Mouse (Mus musculus) c-Kit-negative CD71-positive TER-119-positive erythroid progenitor cells, embryonic 14.5 days (primary cell): Measurements from ENCODE around the gene Entpd2.
A peak's percentile ranks its signal among the peaks of the same experiment; 100 is the strongest.
"Not testable (repeated sequence)": the region's sequence is repeated elsewhere in the genome, so short reads cannot be mapped to it uniquely, and the experiment has no call there.

Experiments used
- DNase-seq: peaks from one replicate; pipeline ENCODE4 v3.0.0-alpha.2; 2013; ENCODE audit warnings: low read depth, low spot score

Gene Entpd2

GRCm38 (mm10) chr2:25394281-25395221 lies 1.1 kb upstream of the Entpd2 start:
- DNase-seq = no peak

- no peak for DNase-seq
These were observed 916 bp downstream of the Entpd2 start for GRCm38 (mm10) chr2:25396597-25396983.

- DNase-seq = no peak
These were observed 1.3 kb downstream of the Entpd2 start for GRCm38 (mm10) chr2:25397010-25397409.

- no peak for DNase-seq
These were observed 2.4 kb downstream of the Entpd2 start for GRCm38 (mm10) chr2:25398065-25398464.

- no peak for DNase-seq
These were observed 3.4 kb downstream of the Entpd2 start, which contains the start of gene Npdc1 for GRCm38 (mm10) chr2:25399051-25399450. Gene Npdc1, plus strand, starts transcription at chr2:25399351.

- no peak for DNase-seq
These were observed 4.6 kb downstream of the Entpd2 start for GRCm38 (mm10) chr2:25400291-25400690.

GRCm38 (mm10) chr2:25400764-25401163 lies 5.1 kb downstream of the Entpd2 start:
- DNase-seq = no peak

GRCm38 (mm10) chr2:25402377-25402971 lies 6.8 kb downstream of the Entpd2 start:
- DNase-seq = peak; percentile 30

- no peak for DNase-seq
These were observed 7.4 kb downstream of the Entpd2 start for GRCm38 (mm10) chr2:25402972-25403601.

- DNase-seq = no peak
These were observed 8.3 kb downstream of the Entpd2 start for GRCm38 (mm10) chr2:25403994-25404393.

GRCm38 (mm10) chr2:25408908-25409307 lies 13.2 kb downstream of the Entpd2 start:
- DNase-seq = no peak

- not testable (repeated sequence) for DNase-seq
These were observed 17.8 kb downstream of the Entpd2 start for GRCm38 (mm10) chr2:25413436-25413835.

- no peak for DNase-seq
These were observed 21.8 kb downstream of the Entpd2 start for GRCm38 (mm10) chr2:25417426-25417825.

GRCm38 (mm10) chr2:25421896-25422295 lies 26.2 kb downstream of the Entpd2 start:
- DNase-seq = no peak

- no peak for DNase-seq
These were observed 27.1 kb downstream of the Entpd2 start, which contains the start of gene Fut7 for GRCm38 (mm10) chr2:25422587-25423410. Gene Fut7, plus strand, starts transcription at chr2:25423267.

GRCm38 (mm10) chr2:25423626-25424025 lies 28.0 kb downstream of the Entpd2 start:
- DNase-seq = no peak

GRCm38 (mm10) chr2:25425481-25425880 lies 29.8 kb downstream of the Entpd2 start:
- no peak for DNase-seq

GRCm38 (mm10) chr2:25426721-25427191 lies 31.1 kb downstream of the Entpd2 start:
- DNase-seq = peak; percentile 47

GRCm38 (mm10) chr2:25427256-25427655 lies 31.6 kb downstream of the Entpd2 start:
- DNase-seq = no peak

GRCm38 (mm10) chr2:25428442-25429236 lies 33.0 kb downstream of the Entpd2 start, which contains the start of gene Abca2:
Gene Abca2, plus strand, starts transcription at chr2:25428703.
- peak; percentile 69 for DNase-seq
